Mouse (Mus musculus): Measurements from ENCODE around the gene Tmem132c.

Gene Tmem132c

GRCm38 (mm10) chr5:127596862-127597261 lies 355.3 kb downstream of the Tmem132c start:
- DNase-seq (ENCODE audit: low spot score in 2 of 2) = no peak

GRCm38 (mm10) chr5:127602996-127603395 lies 361.4 kb downstream of the Tmem132c start:
- no peak for DNase-seq (ENCODE audit: low spot score in 2 of 2)

- DNase-seq (ENCODE audit: low spot score in 2 of 2) = no peak
These were observed 365.9 kb downstream of the Tmem132c start for GRCm38 (mm10) chr5:127607507-127607906.

- DNase-seq (ENCODE audit: low spot score in 2 of 2) = no peak
These were observed 367.6 kb downstream of the Tmem132c start for GRCm38 (mm10) chr5:127609191-127609714.

GRCm38 (mm10) chr5:127610787-127611509 lies 369.3 kb downstream of the Tmem132c start:
- DNase-seq (ENCODE audit: low spot score in 2 of 2) = peak; percentile 38 to 80

- peak; percentile 38 to 60 for DNase-seq (ENCODE audit: low spot score in 2 of 2)
These were observed 370.3 kb downstream of the Tmem132c start for GRCm38 (mm10) chr5:127611881-127612280.

- no peak for DNase-seq (ENCODE audit: low spot score in 2 of 2)
These were observed 370.8 kb downstream of the Tmem132c start for GRCm38 (mm10) chr5:127612397-127612796.

All from natural killer cell, adult 2 months (primary cell).